Comparison of ENCODE assay signal across 10 mouse cellular contexts in the genomic region with DNA sequence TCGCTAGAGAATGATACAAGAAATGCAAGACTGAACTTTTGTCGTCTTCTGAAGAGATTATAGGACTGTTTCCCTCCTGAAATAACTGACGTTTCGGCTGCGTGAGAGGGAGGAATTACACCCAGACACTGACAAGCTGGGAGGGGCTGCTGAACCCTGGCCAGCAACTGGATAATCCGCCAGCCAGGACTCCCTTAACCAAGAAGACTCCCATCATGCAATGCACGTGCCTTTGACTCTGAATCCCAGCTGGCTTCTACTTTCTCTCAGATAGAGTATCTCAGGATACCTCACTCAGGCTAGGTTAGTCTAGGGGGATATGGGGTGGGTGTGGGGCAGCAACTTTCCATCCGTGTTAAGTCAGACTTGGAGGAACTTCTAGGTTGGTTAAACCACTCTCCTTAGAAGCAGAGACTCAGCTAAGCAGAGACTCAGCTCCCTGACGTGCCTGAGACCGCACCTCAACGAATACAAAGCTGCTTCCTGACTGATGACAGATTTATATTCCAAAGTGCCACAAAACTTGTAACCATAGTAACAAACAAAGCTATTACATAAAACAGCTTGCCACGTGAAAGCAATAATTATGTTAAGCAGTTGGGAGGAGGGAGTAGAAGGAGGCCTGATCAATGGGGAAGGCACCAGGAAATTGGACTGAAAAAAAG.
DNase-seq lines count a peak whose midpoint lies in the region; ATAC-seq lines count a peak whose summit lies in the region.
"Had no signal": no experiment of that assay in that cellular context is flagged by ENCODE, and none has a peak within 500 bp of the region (broad histone marks: within the 10 kb centered on the region; RNA-seq: fewer than 3 reads in every experiment).

No protein-coding gene starts in this region.

- no peaks in the 10 kb centered on the region for H3K36me3 ChIP-seq in liver, embryonic 12.5 days
- no peaks in the 10 kb centered on the region for H3K36me3 ChIP-seq in stomach, embryonic 16.5 days (ENCODE audit: control insufficient read depth, insufficient read depth, low read length)
- no peaks in the 10 kb centered on the region for H3K36me3 ChIP-seq in midbrain, embryonic 11.5 days (ENCODE audit: control insufficient read depth, insufficient read depth, low read length)

- ATAC-seq in liver, embryonic 12.5 days, result no peak
- ATAC-seq in stomach, embryonic 16.5 days (ENCODE audit: insufficient read depth, low FRiP score), result peak; percentile 25; the same call in 1 of the 2 replicates
- ATAC-seq in midbrain, embryonic 11.5 days (ENCODE audit: low FRiP score), result no peak
- no peak for ATAC-seq in erythroblast, adult 5-6 weeks (replicated peaks; ENCODE audit: low FRiP score, poor library complexity, severe bottlenecking)

- 0 out of 2 replicates have a peak overlapping the region, but pooled peaks have one; percentile 25 for H3K27ac ChIP-seq in liver, embryonic 12.5 days
- H3K27ac ChIP-seq in stomach, embryonic 16.5 days (ENCODE audit: low read length), result no peak overlapping the region
- H3K27ac ChIP-seq in midbrain, embryonic 11.5 days (ENCODE audit: low read depth, low read length), result no peak overlapping the region
- H3K27ac ChIP-seq: hindbrain, embryonic 14.5 days; liver, embryonic 14.5 days had no signal

- 43% methylated on average over 12 of the region's 12 CpGs for WGBS in liver, embryonic 12.5 days (ENCODE audit: insufficient replicate concordance)
- WGBS in stomach, embryonic 16.5 days, result 44% methylated on average over 12 of the region's 12 CpGs
- WGBS in midbrain, embryonic 11.5 days, result 55% methylated on average over 12 of the region's 12 CpGs

- no peak overlapping the region for H3K4me2 ChIP-seq in liver, embryonic 12.5 days
- no peak overlapping the region for H3K4me2 ChIP-seq in stomach, embryonic 16.5 days (ENCODE audit: low read depth, low read length)
- no peak overlapping the region for H3K4me2 ChIP-seq in midbrain, embryonic 11.5 days
- H3K4me2 ChIP-seq: hindbrain, embryonic 14.5 days had no signal

- H3K4me3 ChIP-seq in liver, embryonic 12.5 days, result no peak overlapping the region
- H3K4me3 ChIP-seq in stomach, embryonic 16.5 days (replicated peaks; ENCODE audit: low read length), result no peak overlapping the region
- H3K4me3 ChIP-seq in midbrain, embryonic 11.5 days (ENCODE audit: low read depth, low read length), result no peak overlapping the region

- H3K9me3 ChIP-seq in liver, embryonic 12.5 days (replicated peaks), result no peaks in the 10 kb centered on the region
- no peaks in the 10 kb centered on the region for H3K9me3 ChIP-seq in stomach, embryonic 16.5 days (replicated peaks; ENCODE audit: control insufficient read depth, low read length)
- H3K9me3 ChIP-seq in midbrain, embryonic 11.5 days (ENCODE audit: control insufficient read depth, low read length), result no peaks in the 10 kb centered on the region

- no peak overlapping the region for H3K9ac ChIP-seq in liver, embryonic 12.5 days
- H3K9ac ChIP-seq in stomach, embryonic 16.5 days (ENCODE audit: low read length), result no peak overlapping the region
- no peak overlapping the region for H3K9ac ChIP-seq in midbrain, embryonic 11.5 days (ENCODE audit: low read length)
- H3K9ac ChIP-seq: hindbrain, embryonic 14.5 days; liver, embryonic 14.5 days had no signal

- no peak for DNase-seq in liver
- peak; percentile 27 for DNase-seq in gastrocnemius, postnatal 25 days
- DNase-seq in kidney, postnatal 36 days, result peak; percentile 19 to 32
- DNase-seq in midbrain, embryonic 11.5 days (ENCODE audit: low spot score, missing footprints), result no peak
- DNase-seq in right cerebral cortex, postnatal 4 days, result no peak

- no peaks in the 10 kb centered on the region for H3K4me1 ChIP-seq in liver, embryonic 12.5 days
- peaks cover 4% of the 10 kb centered on the region; the same call in 1 of the 2 replicates for H3K4me1 ChIP-seq in stomach, embryonic 16.5 days (ENCODE audit: control insufficient read depth, insufficient read depth, low read length)
- H3K4me1 ChIP-seq in midbrain, embryonic 11.5 days (ENCODE audit: control insufficient read depth, insufficient read depth, low read length), result no peaks in the 10 kb centered on the region; the same call in 1 of the 2 replicates

- H3K27me3 ChIP-seq in liver, embryonic 12.5 days (replicated peaks), result no peaks in the 10 kb centered on the region
- H3K27me3 ChIP-seq in stomach, embryonic 16.5 days (ENCODE audit: control insufficient read depth, insufficient read depth, low read length), result no peaks in the 10 kb centered on the region
- no peaks in the 10 kb centered on the region for H3K27me3 ChIP-seq in midbrain, embryonic 11.5 days (ENCODE audit: control insufficient read depth, insufficient read depth, low read length)

Comparison
In these comparisons a context has a peak if more than half of its experiments do, and no peak if none do; other contexts are left out.
1. DNase-seq: peak in gastrocnemius, postnatal 25 days (single experiment) and kidney, postnatal 36 days (2 of 2); none in liver (single experiment), midbrain, embryonic 11.5 days (single experiment) and right cerebral cortex, postnatal 4 days (single experiment).